30 mouse cellular contexts compared by ENCODE assay signal in genomic region chr15:41297419-41297818, GRCm38 (mm10).
DNase-seq lines count a peak whose midpoint lies in the region; ATAC-seq and TF ChIP-seq lines count a peak whose summit lies in the region.
"Had no signal": no experiment of that assay in that cellular context is flagged by ENCODE, and none has a peak within 500 bp of the region (broad histone marks: within the 10 kb centered on the region; RNA-seq: fewer than 3 reads in every experiment).

No protein-coding gene starts in this region.

- DNase-seq in CH12.LX (ENCODE audit: extremely low read depth) = no peak
- peak; percentile 36 for DNase-seq in kidney, adult 11 months
- peak; percentile 39 for DNase-seq in kidney, postnatal 14 days
- DNase-seq in adrenal gland, postnatal 25 days = no peak
- no peak for DNase-seq in left cerebral cortex, adult 18-20 months (ENCODE audit: low spot score in 2 of 2)
- DNase-seq: adrenal gland, adult 2 months; cerebellum, adult 9-10 months; cerebellum, postnatal 36 days; gastrocnemius, postnatal 36 days; heart, adult 18-20 months; heart, postnatal 36 days; layer of hippocampus, postnatal 36 days; lung, embryonic 14.5 days; lung, postnatal 14 days; right cerebral cortex, postnatal 25 days; thymus, adult 2 months; thymus, postnatal 36 days had no signal

- 0 out of 2 replicates have a peak, but pooled peaks have one; percentile 46 for ATAC-seq in kidney, embryonic 14.5 days (ENCODE audit: low FRiP score, low TSS enrichment)
- no peak for ATAC-seq in frontal cortex, adult (ENCODE audit: low TSS enrichment)
- ATAC-seq: activated CD4-positive, CD25-positive, alpha-beta regulatory T cell, adult 4 months; CD4-positive, CD25-positive, alpha-beta regulatory T cell, adult 4 months; forebrain, embryonic 14.5 days; inflammation-experienced regulatory T-cells, adult 6 months; midbrain, embryonic 15.5 days had no signal

- dilution Hi-C loops in CH12.LX (cut with MboI; ENCODE audit: extremely low pct_ligation_motif_present, extremely low pct_unique_long_range_greater_than_20kb, low sequenced_read_pairs) = no loop called here

- no peaks in the 10 kb centered on the region for H3K4me1 ChIP-seq in CH12.LX (ENCODE audit: control insufficient read depth in 1 of 2, insufficient read depth in 2 of 2)
- H3K4me1 ChIP-seq in kidney, embryonic 14.5 days (ENCODE audit: control insufficient read depth, insufficient read depth, low read length) = no peaks in the 10 kb centered on the region
- H3K4me1 ChIP-seq: limb, embryonic 10.5 days; limb, embryonic 15.5 days; liver, embryonic 15.5 days; midbrain, embryonic 15.5 days; neural tube, embryonic 15.5 days had no signal

- in situ Hi-C loops in CH12.LX (cut with MboI; ENCODE audit: low pct_ligation_motif_present, low pct_unique_long_range_greater_than_20kb, low sequenced_read_pairs) = no loop called here

- no peak for TF ChIP-seq CTCF in CH12.LX (conservative IDR thresholded peaks at IDR 0.05 in 1 of 2, IDR thresholded peaks at IDR 0.05 in 1 of 2; ENCODE audit: low read depth in 2 of 2, low read length in 2 of 2)

- TF ChIP-seq POLR2A in CH12.LX (IDR thresholded peaks at IDR 0.05; ENCODE audit: low read depth, low read length) = no peak

- WGBS in kidney, embryonic 14.5 days = 63% methylated on average over 4 of the region's 4 CpGs

- no peaks in the 10 kb centered on the region for H3K27me3 ChIP-seq in CH12.LX (replicated peaks)
- H3K27me3 ChIP-seq in kidney, embryonic 14.5 days (ENCODE audit: control insufficient read depth, insufficient read depth, low read length) = no peaks in the 10 kb centered on the region
- H3K27me3 ChIP-seq: limb, embryonic 15.5 days; liver, embryonic 15.5 days; midbrain, embryonic 15.5 days; neural tube, embryonic 15.5 days had no signal

- H3K79me2 ChIP-seq in CH12.LX (replicated peaks; ENCODE audit: control insufficient read depth, extremely low read depth, insufficient read depth, poor library complexity, severe bottlenecking) = no peaks in the 10 kb centered on the region

- no peak overlapping the region for H3K27ac ChIP-seq in CH12.LX (ENCODE audit: insufficient read depth, low read depth)
- H3K27ac ChIP-seq in kidney, embryonic 14.5 days (ENCODE audit: low read depth, low read length) = no peak overlapping the region
- H3K27ac ChIP-seq: hindbrain, embryonic 14.5 days; limb, embryonic 10.5 days; limb, embryonic 15.5 days; liver, embryonic 15.5 days; midbrain, embryonic 15.5 days; neural tube, embryonic 15.5 days had no signal

- no peaks in the 10 kb centered on the region for H3K36me3 ChIP-seq in CH12.LX (replicated peaks in 1 of 2; ENCODE audit: control insufficient read depth in 1 of 2, insufficient read depth in 1 of 2, low read length in 1 of 2)
- H3K36me3 ChIP-seq in kidney, embryonic 14.5 days (ENCODE audit: control insufficient read depth, insufficient read depth, low read length) = no peaks in the 10 kb centered on the region
- H3K36me3 ChIP-seq: limb, embryonic 10.5 days; limb, embryonic 15.5 days; liver, embryonic 15.5 days; midbrain, embryonic 15.5 days; neural tube, embryonic 15.5 days had no signal

- H3K4me3 ChIP-seq in CH12.LX (replicated peaks in 1 of 3; ENCODE audit: low read depth in 2 of 3, low read length in 2 of 3, poor library complexity in 1 of 3) = no peak overlapping the region
- no peak overlapping the region for H3K4me3 ChIP-seq in kidney, embryonic 14.5 days (ENCODE audit: low read length)
- H3K4me3 ChIP-seq: limb, embryonic 10.5 days; limb, embryonic 15.5 days; liver, embryonic 15.5 days; midbrain, embryonic 15.5 days; neural tube, embryonic 15.5 days had no signal

- H3K9ac ChIP-seq in CH12.LX (ENCODE audit: insufficient read depth, low read depth) = no peak overlapping the region
- H3K9ac ChIP-seq in kidney, embryonic 14.5 days (ENCODE audit: low read depth, low read length) = no peak overlapping the region
- H3K9ac ChIP-seq: hindbrain, embryonic 14.5 days; limb, embryonic 15.5 days; liver, embryonic 15.5 days; lung, embryonic 14.5 days; midbrain, embryonic 15.5 days; neural tube, embryonic 15.5 days had no signal

- TF ChIP-seq RAD21 in CH12.LX (IDR thresholded peaks at IDR 0.05; ENCODE audit: low read depth, low read length) = no peak

- H3K9me3 ChIP-seq in CH12.LX (replicated peaks; ENCODE audit: low read length) = no peaks in the 10 kb centered on the region
- no peaks in the 10 kb centered on the region for H3K9me3 ChIP-seq in kidney, embryonic 14.5 days (ENCODE audit: control insufficient read depth, low read length)
- H3K9me3 ChIP-seq: limb, embryonic 10.5 days; limb, embryonic 15.5 days; liver, embryonic 15.5 days; midbrain, embryonic 15.5 days; neural tube, embryonic 15.5 days had no signal

- TF ChIP-seq EP300 in CH12.LX (IDR thresholded peaks at IDR 0.05; ENCODE audit: low read length) = no peak

- H3K4me2 ChIP-seq in CH12.LX (ENCODE audit: insufficient read depth, low read depth, poor library complexity, severe bottlenecking) = 0 out of 2 replicates have a peak overlapping the region, but pooled peaks have one; percentile 21
- H3K4me2 ChIP-seq in kidney, embryonic 14.5 days (replicated peaks; ENCODE audit: low read depth, low read length) = no peak overlapping the region
- H3K4me2 ChIP-seq: heart, embryonic 11.5 days; hindbrain, embryonic 14.5 days; limb, embryonic 15.5 days; liver, embryonic 15.5 days; lung, embryonic 14.5 days; midbrain, embryonic 15.5 days; neural tube, embryonic 15.5 days had no signal

TF ChIP-seq in CH12.LX, 34 proteins besides CTCF, POLR2A, EP300 and RAD21:
- TF ChIP-seq MAZ (IDR thresholded peaks at IDR 0.05; ENCODE audit: low read depth, low read length) = no peak
- TF ChIP-seq USF1 (IDR thresholded peaks at IDR 0.05; ENCODE audit: low read depth, low read length) = no peak

Comparison
In these comparisons a context has a peak if more than half of its experiments do, and no peak if none do; other contexts are left out.
1. DNase-seq: peak in kidney, adult 11 months (single experiment) and kidney, postnatal 14 days (single experiment); none in CH12.LX (single experiment), adrenal gland, postnatal 25 days (single experiment) and left cerebral cortex, adult 18-20 months (0 of 2).